Mouse (Mus musculus) spleen, adult 12 weeks (tissue): Measurements from ENCODE around the gene 4930469K13Rik.
"Not testable (repeated sequence)": the region's sequence is repeated elsewhere in the genome, so short reads cannot be mapped to it uniquely, and the experiment has no call there.

Experiments used
- DNase-seq: peaks from one replicate; pipeline ENCODE4 v3.0.0; 2022; ENCODE audit warnings: low spot score

4930469K13Rik gene

DNA sequence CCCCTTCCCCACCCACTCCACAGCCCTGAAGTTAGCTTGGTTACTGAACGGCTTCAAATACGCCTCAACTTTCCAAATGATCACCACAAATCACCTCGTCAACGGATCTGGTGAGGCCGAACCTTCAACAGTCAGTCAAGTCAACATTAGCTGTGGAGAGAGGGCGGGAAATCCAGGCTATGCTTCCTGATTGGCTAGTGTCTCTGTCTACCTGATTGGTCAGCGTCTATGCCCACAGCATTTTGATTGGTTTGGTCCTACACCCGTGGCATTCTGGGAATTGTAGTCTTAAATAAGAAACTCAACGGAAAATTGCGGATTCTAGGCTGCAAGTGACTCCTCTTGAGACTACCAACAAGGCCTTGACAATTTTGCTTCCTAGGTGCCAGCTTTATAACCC is at the start of gene 4930469K13Rik:
TSS of gene 4930469K13Rik (minus strand) at position 133 of the 400 bp plus-strand sequence.
- no peak for DNase-seq

DNA sequence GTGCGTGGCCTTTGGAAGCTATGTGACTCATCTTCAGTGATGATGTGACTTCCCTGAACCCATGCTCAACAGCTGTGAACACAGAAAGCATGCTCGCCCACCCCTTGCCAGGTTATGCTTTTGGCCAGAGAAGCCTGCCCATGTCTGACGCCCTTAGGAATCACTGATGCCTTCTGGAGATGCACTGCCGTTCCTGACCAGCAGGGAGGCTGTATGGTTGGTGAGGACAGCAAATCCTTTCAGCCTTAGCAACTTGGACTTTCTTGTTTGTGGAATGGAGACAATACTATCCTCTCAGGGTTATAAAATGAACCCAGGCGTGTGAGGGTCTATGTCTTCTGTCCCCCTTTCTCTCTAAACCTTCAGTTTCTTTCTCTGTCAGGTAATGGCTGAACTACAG is 48.6 kb upstream of the 4930469K13Rik start:
- no peak for DNase-seq

- no peak for DNase-seq
Observed at GRCm38 (mm10) chr11:34144421-34144820, 46.1 kb upstream of the 4930469K13Rik start.

DNA sequence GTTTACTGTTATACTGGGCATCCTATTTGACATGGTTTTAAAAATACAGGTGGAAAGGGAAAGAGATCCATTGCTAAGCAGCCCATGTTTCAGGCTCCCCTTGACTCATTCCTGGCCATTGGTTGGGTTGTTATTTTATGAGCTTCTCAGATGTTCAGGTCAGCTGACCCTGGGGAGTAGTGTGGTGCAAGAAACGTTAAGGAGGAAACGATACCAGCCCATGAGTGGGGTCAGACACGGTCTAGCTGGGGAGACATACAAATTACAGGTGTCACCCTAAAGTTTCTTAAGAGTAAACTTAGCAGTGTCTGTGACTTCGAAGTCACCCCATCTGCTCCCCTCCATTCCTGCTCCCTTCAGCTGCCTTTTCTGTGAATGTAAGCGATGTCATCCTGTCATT is 45.6 kb upstream of the 4930469K13Rik start:
- no peak for DNase-seq

- DNase-seq, result no peak
Observed at GRCm38 (mm10) chr11:34139296-34139695, 40.9 kb upstream of the 4930469K13Rik start.

DNA sequence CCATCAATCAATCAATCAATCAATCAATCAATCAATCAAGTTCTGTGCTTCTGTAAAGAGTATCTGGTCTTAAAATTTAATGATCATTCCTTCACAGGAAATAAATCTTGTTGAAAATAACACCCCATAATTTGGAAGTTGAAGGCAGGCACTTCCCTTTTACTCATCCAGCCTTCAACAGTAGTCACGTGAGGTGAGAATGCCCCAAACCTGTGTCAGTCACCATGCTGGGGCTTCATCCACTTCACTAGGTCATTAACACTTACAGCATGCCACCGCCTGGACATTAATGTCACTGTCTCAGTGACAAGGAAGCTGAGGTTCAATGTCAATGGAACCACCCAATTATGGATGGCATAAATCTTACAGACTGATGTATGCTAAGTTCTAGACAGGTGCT is 30.1 kb upstream of the 4930469K13Rik start:
- no peak for DNase-seq

- DNase-seq, result not testable (repeated sequence)
Observed at GRCm38 (mm10) chr11:34125727-34126126, 27.4 kb upstream of the 4930469K13Rik start.

- DNase-seq, result no peak
Observed at GRCm38 (mm10) chr11:34124852-34125251, 26.5 kb upstream of the 4930469K13Rik start.

DNA sequence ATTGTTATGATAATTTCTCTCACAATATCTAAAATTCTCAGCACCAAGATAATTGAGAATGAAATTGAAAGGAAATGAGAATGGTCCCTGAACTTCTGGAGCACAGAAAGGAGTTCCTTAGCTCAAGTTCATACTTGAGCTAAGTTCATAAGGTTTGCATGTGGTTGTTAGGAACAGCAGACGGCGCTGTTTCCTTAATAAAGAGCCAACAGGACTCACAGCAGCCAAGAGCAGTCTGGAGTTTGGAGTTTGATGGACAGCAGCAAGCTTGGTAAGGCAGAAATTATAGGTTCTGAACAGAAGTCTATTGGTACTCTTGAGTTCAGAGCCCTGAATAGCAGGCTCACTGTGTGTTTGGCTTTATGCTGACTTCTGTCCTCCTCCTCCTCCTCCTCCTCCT is 24.8 kb upstream of the 4930469K13Rik start:
- DNase-seq, result no peak

GRCm38 (mm10) chr11:34118319-34118718 is 20.0 kb upstream of the 4930469K13Rik start:
- no peak for DNase-seq

GRCm38 (mm10) chr11:34117581-34117980 is 19.2 kb upstream of the 4930469K13Rik start:
- DNase-seq, result no peak

GRCm38 (mm10) chr11:34116572-34117135 is 18.3 kb upstream of the 4930469K13Rik start:
- no peak for DNase-seq

DNA sequence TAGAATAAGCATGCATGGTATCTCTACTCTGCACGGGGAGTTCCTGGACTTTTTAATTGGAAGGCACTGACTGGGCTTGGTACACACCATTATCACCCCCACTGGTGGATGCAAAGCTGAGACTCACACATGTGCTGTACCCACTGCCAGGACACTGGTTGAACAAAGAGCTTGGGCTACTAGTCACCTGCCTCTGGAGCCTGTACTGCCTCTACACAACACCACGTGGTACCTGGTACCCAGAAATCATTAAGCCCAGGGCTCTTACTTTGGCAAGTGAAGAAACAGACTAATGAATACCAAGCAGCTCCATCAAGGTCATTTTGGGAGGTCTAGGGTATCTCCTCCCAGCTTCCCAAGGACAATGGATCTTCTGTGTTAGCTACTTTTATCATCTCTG is 15.4 kb upstream of the 4930469K13Rik start:
- DNase-seq, result no peak

GRCm38 (mm10) chr11:34112781-34113380 is 14.5 kb upstream of the 4930469K13Rik start:
- no peak for DNase-seq

GRCm38 (mm10) chr11:34111940-34112339 is 13.6 kb upstream of the 4930469K13Rik start:
- no peak for DNase-seq

DNA sequence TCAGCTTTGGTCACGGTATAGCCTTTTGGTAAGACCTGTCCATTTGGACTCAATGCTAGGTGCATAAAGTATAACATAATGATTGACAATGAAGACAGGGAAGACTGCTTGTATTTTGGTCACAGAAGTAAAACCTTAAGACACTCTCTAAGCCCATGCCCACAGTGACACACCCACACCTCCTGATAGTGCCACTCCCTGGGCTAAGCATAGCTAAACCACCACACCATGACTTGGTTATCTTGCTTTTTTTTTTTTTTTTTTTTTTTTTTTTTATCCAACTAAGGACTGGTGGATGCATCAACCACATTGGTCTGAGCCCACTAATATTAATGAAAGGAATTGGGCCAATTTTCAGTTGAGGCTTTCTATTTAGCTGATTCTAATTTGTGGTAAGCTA is 10.9 kb upstream of the 4930469K13Rik start:
- no peak for DNase-seq

GRCm38 (mm10) chr11:34104919-34105318 is 6.6 kb upstream of the 4930469K13Rik start:
- no peak for DNase-seq

- DNase-seq, result no peak
Observed at GRCm38 (mm10) chr11:34101827-34102226, 3.5 kb upstream of the 4930469K13Rik start.

GRCm38 (mm10) chr11:34087064-34087463 is 11.3 kb downstream of the 4930469K13Rik start:
- no peak for DNase-seq

- DNase-seq, result no peak
Observed at GRCm38 (mm10) chr11:34086164-34086751, 12.1 kb downstream of the 4930469K13Rik start.

GRCm38 (mm10) chr11:34084639-34085038 is 13.7 kb downstream of the 4930469K13Rik start:
- DNase-seq, result no peak

DNA sequence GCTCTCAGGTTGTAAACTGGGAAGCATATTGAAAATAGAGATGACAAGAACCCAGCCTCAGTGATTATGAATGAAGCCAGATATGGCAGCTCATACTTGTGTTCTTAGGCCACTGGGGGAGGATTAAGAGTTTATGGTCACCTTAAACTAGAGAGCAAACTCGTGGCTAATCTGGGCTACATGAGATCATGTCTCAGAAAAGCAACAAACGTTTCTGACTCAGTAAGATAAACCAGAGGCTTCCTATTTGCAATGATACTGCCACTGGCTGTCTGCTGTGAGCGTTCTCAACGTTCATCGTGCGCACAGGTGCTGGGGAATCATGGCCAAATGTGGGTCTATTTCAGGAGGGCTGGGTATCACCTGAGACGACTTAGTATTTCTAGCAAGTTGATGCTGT is 14.6 kb downstream of the 4930469K13Rik start:
- DNase-seq, result no peak

GRCm38 (mm10) chr11:34079542-34080464 is 18.6 kb downstream of the 4930469K13Rik start:
- no peak for DNase-seq
